Mouse (Mus musculus) kidney, embryonic 16.5 days (tissue): ENCODE data around the gene Zfpm1. TPM values are rescaled to one million over a fixed set of nuclear protein-coding genes. Genes with fewer than 3 reads are reported as not detected.
A peak's percentile ranks its signal among the peaks of the same experiment; 100 is the strongest.
"Not testable (repeated sequence)": the region's sequence is repeated elsewhere in the genome, so short reads cannot be mapped to it uniquely, and the experiment has no call there.

Experiments
- ATAC-seq: fragments of 200-750 bp; cut with Nextera tagmentation; 2 replicates; pipeline ENCODE4 v1.8.0; 2017; ENCODE audit warnings: moderate TSS enrichment; ENCODE audit not compliant: low FRiP score, low TSS enrichment
- H3K27ac ChIP-seq: fragments of 300-500 bp; sonication (generic); 2 replicates; pipeline ENCODE4 v1.5.1; 2014; ENCODE audit warnings: low read length
- H3K27me3 ChIP-seq: fragments of 300-500 bp; sonication (generic); 2 replicates; pipeline ENCODE4 v1.6.1; 2014; ENCODE audit warnings: low read length, control low read depth, mixed read lengths; ENCODE audit not compliant: insufficient read depth
- H3K36me3 ChIP-seq: fragments of 300-500 bp; sonication (generic); 2 replicates; pipeline ENCODE4 v1.6.1; 2014; ENCODE audit warnings: low read length, control low read depth, mixed read lengths; ENCODE audit not compliant: insufficient read depth
- H3K4me1 ChIP-seq: fragments of 300-500 bp; sonication (generic); 2 replicates; pipeline ENCODE4 v1.6.1; 2014; ENCODE audit warnings: low read length, control low read depth, mixed read lengths; ENCODE audit not compliant: insufficient read depth
- H3K4me2 ChIP-seq: fragments of 300-500 bp; sonication (generic); replicated peaks from 2 replicates; pipeline ENCODE4 v1.6.1; 2014; ENCODE audit warnings: low read depth, low read length
- H3K4me3 ChIP-seq: fragments of 300-500 bp; sonication (generic); 2 replicates; pipeline ENCODE4 v1.5.1; 2014; ENCODE audit warnings: mild to moderate bottlenecking, low read length
- H3K9ac ChIP-seq: fragments of 300-500 bp; sonication (generic); replicated peaks from 2 replicates; pipeline ENCODE4 v1.6.1; 2014; ENCODE audit warnings: low read length
- H3K9me3 ChIP-seq: fragments of 300-500 bp; sonication (generic); 2 replicates; pipeline ENCODE4 v1.6.1; 2016; ENCODE audit warnings: low read length, control low read depth
- WGBS: fragments of 180-500 bp; shearing (Covaris S2); extraction: QIAGEN DNeasy Blood & Tissue Kit; methylation state at CpG from one replicate; pipeline ENCODE4 v1.1.7; 2014; 5-methylcytosine and 5-hydroxymethylcytosine counted together
- polyA plus RNA-seq: library from polyadenylated mRNA; unstranded; fragments of >200 nt; fragmentation: Nextera tagmentation; extraction: Ambion mirVana; gene quantifications from 2 replicates; pipeline ENCODE4 v1.2.1, GENCODE M21; 2015

Zfpm1 gene
- polyA plus RNA-seq, 1 experiment from 2014 or later: 1.6 TPM

DNA sequence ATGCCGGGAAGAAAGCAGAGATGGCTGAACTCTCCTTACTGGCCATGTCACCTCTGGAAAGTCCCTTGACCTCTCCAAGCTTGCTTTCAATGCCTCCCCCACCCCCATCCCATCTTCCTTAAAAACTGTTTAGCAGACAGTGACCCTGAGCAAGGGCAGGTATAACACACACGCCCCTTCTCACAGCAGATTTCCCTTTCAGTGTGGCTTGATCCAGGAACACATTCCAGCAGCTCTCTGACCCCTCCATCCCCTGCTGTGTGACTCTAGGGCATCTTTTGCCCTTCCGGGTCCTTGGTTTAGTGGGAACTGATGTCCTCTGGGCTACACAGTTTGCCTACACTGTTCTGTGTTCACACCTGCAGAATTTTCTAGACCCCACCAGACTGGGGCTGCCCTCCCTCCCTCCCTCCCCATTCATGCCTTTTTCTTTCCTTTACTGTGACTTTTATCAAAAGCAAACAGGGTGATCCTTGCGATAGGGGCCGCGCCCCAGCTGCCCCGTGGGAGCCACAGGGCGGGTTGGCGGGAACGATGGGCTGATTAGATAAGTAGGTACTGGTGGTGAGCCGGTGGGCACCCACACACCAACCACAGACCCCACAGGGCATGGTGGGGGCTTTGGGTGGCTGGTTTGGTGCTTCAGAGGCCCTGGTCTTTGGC is 37.2 kb downstream of the Zfpm1 start:
- Histone ChIP-seq H3K4me1 (peaks cover 12% of the 10 kb centered on the region), H3K27me3 (no peaks in the 10 kb centered on the region), H3K4me2 (no peak overlapping the region), H3K9ac (no peak overlapping the region), H3K9me3 (no peaks in the 10 kb centered on the region), H3K36me3 (no peaks in the 10 kb centered on the region), H3K27ac (no peak overlapping the region), H3K4me3 (no peak overlapping the region)
- WGBS: 73% methylated on average over 11 of the region's 11 CpGs
- no peak for ATAC-seq

DNA sequence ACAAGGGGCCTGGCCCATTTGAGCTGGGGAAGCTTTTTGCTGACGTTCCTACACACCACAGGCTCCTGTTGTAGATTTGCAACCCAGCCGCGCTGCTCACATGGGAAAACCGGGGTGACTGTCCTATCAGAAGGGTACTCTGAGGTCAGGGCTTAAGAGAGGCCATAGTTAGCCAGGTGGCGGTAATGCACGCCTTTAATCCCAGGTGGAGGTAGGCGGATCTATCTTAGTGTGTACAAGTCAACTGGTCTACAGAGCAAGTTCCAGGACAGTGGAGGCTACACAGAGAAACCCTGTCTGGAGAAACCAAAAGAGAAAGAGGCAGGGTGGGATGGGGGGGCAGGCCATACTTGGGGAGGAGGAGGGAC is 37.8 kb downstream of the Zfpm1 start:
- no peak overlapping the region for H3K4me3 ChIP-seq
- no peak overlapping the region for H3K4me2 ChIP-seq
- WGBS: 75% methylated on average over 7 of the region's 7 CpGs
- no peaks in the 10 kb centered on the region for H3K27me3 ChIP-seq
- no peaks in the 10 kb centered on the region for H3K9me3 ChIP-seq
- no peak for ATAC-seq
- H3K27ac ChIP-seq: no peak overlapping the region
- H3K36me3 ChIP-seq: no peaks in the 10 kb centered on the region
- peaks cover 17% of the 10 kb centered on the region for H3K4me1 ChIP-seq
- no peak overlapping the region for H3K9ac ChIP-seq

DNA sequence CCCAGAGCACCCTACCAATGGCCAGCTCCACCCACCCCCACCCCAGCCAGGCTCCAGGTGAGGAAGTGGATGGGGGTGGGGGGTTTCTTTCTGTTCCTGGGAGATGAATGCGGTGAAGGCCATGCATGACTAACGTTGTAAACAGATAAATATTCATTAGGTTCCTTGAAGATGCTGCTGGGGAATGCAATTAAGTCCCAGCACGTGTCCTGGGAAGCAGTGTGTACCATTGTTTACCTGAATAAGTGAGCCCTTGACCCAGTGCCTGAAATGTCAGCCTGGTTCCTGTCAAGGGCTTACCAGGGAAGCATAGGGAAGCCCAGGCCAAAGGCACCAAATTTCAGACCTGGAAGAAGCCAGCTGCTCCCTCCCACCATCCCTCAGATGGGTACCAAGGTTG is 38.6 kb downstream of the Zfpm1 start:
- Histone ChIP-seq H3K9me3 (no peaks in the 10 kb centered on the region), H3K4me3 (no peak overlapping the region), H3K9ac (no peak overlapping the region), H3K27me3 (no peaks in the 10 kb centered on the region), H3K36me3 (no peaks in the 10 kb centered on the region), H3K27ac (no peak overlapping the region), H3K4me1 (peaks cover 20% of the 10 kb centered on the region), H3K4me2 (no peak overlapping the region)
- ATAC-seq: no peak
- 46% methylated on average over 3 of the region's 3 CpGs for WGBS

DNA sequence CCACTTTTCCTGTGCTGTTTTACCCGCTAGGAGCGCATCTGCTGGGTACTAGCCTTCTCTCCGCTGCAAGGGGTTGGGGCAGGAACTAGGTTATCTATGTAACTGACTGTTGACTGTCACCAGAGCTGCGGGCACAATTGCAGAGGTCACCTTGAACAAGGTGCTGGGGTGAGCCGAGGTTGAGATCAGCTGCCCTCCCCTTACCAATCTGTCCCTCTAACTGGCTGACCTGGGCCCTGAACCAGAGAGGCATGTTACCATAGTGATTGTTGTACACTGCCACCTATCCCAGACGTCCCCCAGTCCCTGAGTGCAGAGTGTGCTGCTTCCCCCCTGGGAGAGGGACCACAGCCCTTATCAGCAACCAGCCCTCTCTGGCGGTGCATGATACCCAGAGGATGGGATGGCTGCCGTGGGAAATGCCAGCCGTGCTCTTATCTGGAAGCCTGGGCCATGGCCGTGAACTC is 39.5 kb downstream of the Zfpm1 start:
- no peak for ATAC-seq
- H3K4me2 ChIP-seq: no peak overlapping the region

DNA sequence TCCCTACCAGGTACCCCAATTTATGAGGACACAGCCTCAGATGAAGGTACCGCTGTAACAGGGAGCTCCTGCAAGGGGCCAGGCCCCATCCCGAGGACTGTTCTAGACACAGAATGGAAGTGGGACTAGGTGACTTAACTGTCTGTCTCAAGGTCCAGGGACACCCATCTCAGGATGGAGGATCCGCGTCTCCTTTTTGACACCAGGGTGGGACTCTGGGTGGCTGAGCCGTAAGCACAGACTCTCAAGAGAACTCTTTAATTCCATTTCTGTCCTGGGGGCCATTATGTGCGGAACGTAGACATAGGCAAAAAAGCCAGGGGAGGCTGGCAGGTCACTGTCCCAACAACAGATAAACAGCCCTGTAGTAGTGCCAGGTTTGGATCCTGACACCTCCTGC is 40.2 kb downstream of the Zfpm1 start:
- H3K4me1 ChIP-seq: peaks cover 30% of the 10 kb centered on the region
- no peak overlapping the region for H3K4me3 ChIP-seq
- no peaks in the 10 kb centered on the region for H3K27me3 ChIP-seq
- no peak overlapping the region for H3K4me2 ChIP-seq
- no peaks in the 10 kb centered on the region for H3K9me3 ChIP-seq
- no peak overlapping the region for H3K27ac ChIP-seq
- no peaks in the 10 kb centered on the region for H3K36me3 ChIP-seq
- no peak overlapping the region for H3K9ac ChIP-seq
- WGBS: 91% methylated on average over 7 of the region's 7 CpGs
- ATAC-seq: no peak

More for the DNA sequence above, 39.5 kb downstream of the Zfpm1 start:
- no peaks in the 10 kb centered on the region for H3K36me3 ChIP-seq
- no peaks in the 10 kb centered on the region for H3K9me3 ChIP-seq
- no peak overlapping the region for H3K27ac ChIP-seq
- no peak overlapping the region for H3K4me3 ChIP-seq
- H3K27me3 ChIP-seq: no peaks in the 10 kb centered on the region
- no peak overlapping the region for H3K9ac ChIP-seq
- WGBS: 70% methylated on average over 10 of the region's 10 CpGs
- H3K4me1 ChIP-seq: peaks cover 28% of the 10 kb centered on the region

DNA sequence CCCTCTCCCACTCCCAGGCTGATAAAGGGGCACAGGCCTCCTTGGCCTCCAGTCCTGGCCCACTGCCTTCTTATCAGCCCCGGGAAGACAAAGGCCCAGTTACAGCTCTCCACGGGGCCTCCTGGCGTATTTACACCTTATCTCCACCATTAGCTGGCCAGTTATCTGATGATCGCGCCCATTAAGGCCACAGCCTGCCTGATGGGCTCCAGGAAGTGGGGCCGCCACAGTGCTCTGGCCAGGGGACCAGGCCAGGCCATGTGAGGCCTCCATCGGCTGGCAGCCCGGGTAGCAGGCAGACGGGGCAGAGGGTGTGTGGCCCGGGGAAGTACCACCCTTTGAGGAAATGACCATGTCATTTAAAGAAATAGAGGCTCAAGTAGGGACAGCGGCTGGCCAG is 40.9 kb downstream of the Zfpm1 start:
- no peak for ATAC-seq
- WGBS: 31% methylated on average over 11 of the region's 11 CpGs
- Histone ChIP-seq H3K36me3 (no peaks in the 10 kb centered on the region), H3K4me2 (no peak overlapping the region), H3K4me1 (peaks cover 30% of the 10 kb centered on the region), H3K4me3 (no peak overlapping the region), H3K9ac (no peak overlapping the region), H3K27me3 (no peaks in the 10 kb centered on the region), H3K27ac (no peak overlapping the region), H3K9me3 (no peaks in the 10 kb centered on the region)

DNA sequence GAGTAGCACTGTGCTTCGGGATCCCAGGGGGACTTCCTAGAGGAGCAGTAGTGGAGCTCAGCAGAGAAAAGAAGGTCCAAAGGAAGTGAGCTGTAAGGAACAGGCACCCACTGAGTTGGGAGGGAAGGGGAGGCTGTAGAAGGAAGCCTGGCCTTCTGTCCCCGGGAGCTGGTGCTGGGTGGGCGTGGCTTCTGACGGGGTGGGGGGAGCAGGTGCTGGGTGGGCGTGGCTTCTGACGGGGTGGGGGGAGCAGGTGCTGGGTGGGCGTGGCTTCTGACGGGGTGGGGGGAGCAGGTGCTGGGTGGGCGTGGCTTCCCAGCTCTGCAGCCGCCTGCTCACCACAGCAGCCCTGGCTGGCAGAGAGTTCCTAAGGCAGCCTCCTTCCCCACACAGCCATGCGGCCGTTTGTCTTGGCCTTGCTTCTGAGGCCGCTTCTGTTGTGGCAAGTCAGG is 42.0 kb downstream of the Zfpm1 start:
- H3K36me3 ChIP-seq, H3K4me3 ChIP-seq, H3K9ac ChIP-seq, H3K27me3 ChIP-seq, H3K9me3 ChIP-seq, H3K4me2 ChIP-seq: not testable (repeated sequence)
- peak; percentile 52 for ATAC-seq
- H3K4me1 ChIP-seq: peaks cover 30% of the 10 kb centered on the region
- H3K27ac ChIP-seq: peak overlapping the region; percentile 20; the same call in 1 of the 2 replicates
- WGBS: 21% methylated on average over 8 of the region's 13 CpGs

DNA sequence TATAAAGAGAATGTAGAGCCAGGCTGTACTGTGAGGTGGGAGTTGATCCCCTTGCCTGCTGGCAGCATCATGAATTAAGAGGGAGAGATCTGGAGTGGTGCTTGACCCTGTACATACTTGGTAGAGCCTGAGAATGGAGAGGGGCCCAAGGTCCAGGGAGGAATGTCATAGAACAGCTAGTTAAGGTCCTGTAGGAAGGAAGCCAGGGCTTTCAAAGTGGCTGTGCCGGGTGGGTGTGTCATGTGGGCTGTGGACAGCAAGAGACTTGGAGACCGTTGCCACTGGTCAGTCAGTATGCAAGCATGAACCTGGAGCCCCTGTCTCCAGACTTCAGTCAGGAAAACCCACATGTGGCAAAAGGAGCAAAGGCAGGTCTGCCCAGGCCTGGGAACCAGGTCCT is 43.3 kb downstream of the Zfpm1 start:
- Histone ChIP-seq H3K4me3 (no peak overlapping the region), H3K27me3 (no peaks in the 10 kb centered on the region), H3K4me2 (no peak overlapping the region), H3K4me1 (peaks cover 33% of the 10 kb centered on the region), H3K9ac (0 out of 2 replicates have a peak overlapping the region, but pooled peaks have one; percentile 2), H3K27ac (no peak overlapping the region), H3K9me3 (no peaks in the 10 kb centered on the region), H3K36me3 (no peaks in the 10 kb centered on the region)
- ATAC-seq: no peak
- 55% methylated on average over 2 of the region's 2 CpGs for WGBS

DNA sequence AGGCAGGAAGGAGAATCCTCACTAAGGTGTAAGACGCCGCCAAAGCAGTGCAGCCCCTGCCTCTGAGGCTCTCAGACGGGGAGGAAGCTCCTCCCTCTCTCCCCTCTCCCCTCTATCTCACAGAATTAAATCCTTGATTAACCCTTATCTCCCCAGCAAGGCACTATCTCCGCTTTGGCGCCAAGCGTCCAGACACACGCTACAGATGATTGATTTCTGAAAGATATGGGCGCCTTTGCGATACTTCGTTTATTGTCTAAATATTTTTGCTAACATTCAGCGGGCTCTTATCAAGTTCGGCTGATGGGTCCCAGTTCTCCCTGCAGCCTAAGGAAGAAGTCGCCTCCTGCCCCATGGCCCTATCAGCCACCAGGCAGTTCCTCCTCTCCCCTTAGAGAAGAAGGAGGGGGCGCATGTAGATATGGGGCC is 44.2 kb downstream of the Zfpm1 start:
- 39% methylated on average over 14 of the region's 14 CpGs for WGBS

DNA sequence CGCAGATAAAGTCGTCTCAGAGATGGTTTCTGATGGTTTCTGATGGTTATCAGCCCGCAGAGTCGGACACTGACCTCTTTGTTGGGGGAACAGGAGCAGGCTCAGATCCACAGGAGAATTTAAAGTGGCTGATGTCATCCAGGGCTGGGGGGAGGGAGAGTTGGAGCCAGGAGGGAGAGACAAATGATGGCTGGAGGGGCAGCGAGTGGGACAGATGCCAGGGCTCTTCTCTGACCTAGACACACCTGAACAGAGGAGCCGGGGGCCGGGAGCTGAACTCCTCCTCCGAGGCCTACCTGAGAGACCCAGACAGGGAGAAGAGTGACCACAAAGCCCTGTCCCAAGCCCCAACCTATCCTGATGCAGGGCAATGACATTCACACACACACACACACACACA is 47.1 kb downstream of the Zfpm1 start:
- Histone ChIP-seq H3K36me3 (0 out of 2 replicates have a peak, but pooled peaks cover 3% of the 10 kb centered on the region), H3K4me3 (no peak overlapping the region), H3K27me3 (no peaks in the 10 kb centered on the region), H3K9me3 (no peaks in the 10 kb centered on the region), H3K4me1 (peaks cover 40% of the 10 kb centered on the region), H3K4me2 (no peak overlapping the region), H3K9ac (no peak overlapping the region), H3K27ac (no peak overlapping the region)
- ATAC-seq: no peak
- 70% methylated on average over 5 of the region's 8 CpGs for WGBS

More for the DNA sequence above, 44.2 kb downstream of the Zfpm1 start:
- Histone ChIP-seq H3K9me3 (no peaks in the 10 kb centered on the region), H3K27me3 (no peaks in the 10 kb centered on the region), H3K27ac (no peak overlapping the region), H3K36me3 (no peaks in the 10 kb centered on the region), H3K4me2 (peak overlapping the region; percentile 19; the same call in 1 of the 2 replicates), H3K9ac (peak overlapping the region; percentile 39; the same call in 1 of the 2 replicates), H3K4me3 (0 out of 2 replicates have a peak overlapping the region, but pooled peaks have one; percentile 15), H3K4me1 (peaks cover 42% of the 10 kb centered on the region)
- ATAC-seq: no peak
